Mouse (Mus musculus) bone marrow, adult 2 months (tissue): ENCODE results near the gene Lbx2.

Experiments used
- CTCF ChIP-seq: fragments of 200-500 bp; IDR thresholded peaks from 2 replicates; pipeline ENCODE4 v1.5.1; 2011; ENCODE audit warnings: low read length, control low read depth; ENCODE audit not compliant: control insufficient read depth, insufficient read depth
- POLR2A ChIP-seq: fragments of 200-500 bp; IDR thresholded peaks from 2 replicates; pipeline ENCODE4 v1.6.1; 2011; ENCODE audit warnings: low read depth, mild to moderate bottlenecking, control low read depth, low read length, borderline replicate concordance; ENCODE audit not compliant: control insufficient read depth

DNA sequence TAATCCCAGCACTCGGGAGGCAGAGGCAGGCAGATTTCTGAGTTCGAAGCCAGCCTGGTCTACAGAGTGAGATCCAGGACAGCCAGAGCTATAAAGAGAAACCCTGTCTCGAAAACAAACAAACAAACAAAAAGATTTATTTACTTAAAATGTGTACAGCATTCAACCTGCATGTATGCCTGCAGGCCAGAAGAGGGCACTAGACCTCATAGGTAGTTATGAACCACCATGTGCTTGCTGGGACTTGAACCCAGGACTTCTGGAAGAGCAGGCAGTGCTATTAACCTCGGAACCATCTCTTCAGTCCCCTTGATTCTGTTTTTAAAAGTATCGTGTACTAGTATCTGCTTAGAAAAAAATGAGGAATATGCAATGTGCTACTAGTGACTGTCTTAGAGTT, 41.3 kb downstream of the Lbx2 start:
- TF ChIP-seq CTCF (peak; percentile 25; the same call in 1 of the 2 replicates), POLR2A (no peak)
